Mouse (Mus musculus) cerebellum, postnatal 4 days (tissue): ENCODE measurements around the gene Olfr204.
"Not testable (repeated sequence)": the region's sequence is repeated elsewhere in the genome, so short reads cannot be mapped to it uniquely, and the experiment has no call there.

Experiments
- DNase-seq, 2 experiments: peaks; one replicate each; pipeline ENCODE4 v3.0.0; 2022; ENCODE audit warnings: low spot score in 2 of 2, mixed read lengths in 1 of 2

Gene Olfr204

GRCm38 (mm10) chr16:59318148-59318547 lies at the start of gene Olfr204:
TSS of gene Olfr204 (minus strand) at chr16:59318248.
- DNase-seq: no peak

GRCm38 (mm10) chr16:59363893-59364292 lies 45.8 kb upstream of the Olfr204 start, which contains the start of gene Olfr209:
TSS of gene Olfr209 (minus strand) at chr16:59363993.
- DNase-seq: no peak

- DNase-seq: no peak
These were observed 31.1 kb upstream of the Olfr204 start, which contains the start of gene Olfr206 for GRCm38 (mm10) chr16:59349146-59349545. TSS of gene Olfr206 (minus strand) at chr16:59349246.

GRCm38 (mm10) chr16:59331038-59331437 lies 13.0 kb upstream of the Olfr204 start, which contains the start of gene Olfr205:
TSS of gene Olfr205 (minus strand) at chr16:59331138.
- no peak for DNase-seq

- not testable (repeated sequence) for DNase-seq
These were observed 5.2 kb upstream of the Olfr204 start for GRCm38 (mm10) chr16:59323262-59323661.

- no peak for DNase-seq
These were observed 19.5 kb downstream of the Olfr204 start, which contains the start of gene Olfr203 for GRCm38 (mm10) chr16:59298581-59298980. TSS of gene Olfr203 (plus strand) at chr16:59298881.

- not testable (repeated sequence) for DNase-seq
These were observed 30.5 kb downstream of the Olfr204 start for GRCm38 (mm10) chr16:59287576-59287975.

- no peak for DNase-seq
These were observed 31.4 kb downstream of the Olfr204 start, which contains the start of gene Olfr202 for GRCm38 (mm10) chr16:59286693-59287092. TSS of gene Olfr202 (minus strand) at chr16:59286793.

DNA sequence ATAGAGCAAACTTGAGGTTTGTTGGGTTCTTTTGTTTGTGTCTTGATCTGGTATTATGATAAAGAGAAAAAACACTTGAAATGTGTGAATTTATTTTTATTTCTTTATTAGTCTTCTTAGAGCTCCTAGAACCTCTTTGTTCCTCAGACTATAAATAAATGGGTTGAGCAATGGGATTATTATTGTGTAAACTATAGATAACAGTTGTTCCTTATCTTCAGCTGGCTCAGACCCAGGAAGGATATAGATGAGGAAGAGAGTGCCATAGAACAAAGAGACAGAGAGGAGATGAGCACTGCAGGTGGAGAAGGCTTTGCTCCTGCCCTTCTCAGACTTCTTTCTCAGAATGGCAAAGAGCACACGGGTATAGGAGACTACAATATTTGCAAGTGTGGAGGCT lies 34.6 kb downstream of the Olfr204 start:
- DNase-seq: no peak

GRCm38 (mm10) chr16:59280542-59280941 lies 37.5 kb downstream of the Olfr204 start:
- no peak for DNase-seq

- not testable (repeated sequence) for DNase-seq
These were observed 45.5 kb downstream of the Olfr204 start, which contains the start of gene Olfr201 for GRCm38 (mm10) chr16:59272532-59272931. TSS of gene Olfr201 (minus strand) at chr16:59272632.

DNA sequence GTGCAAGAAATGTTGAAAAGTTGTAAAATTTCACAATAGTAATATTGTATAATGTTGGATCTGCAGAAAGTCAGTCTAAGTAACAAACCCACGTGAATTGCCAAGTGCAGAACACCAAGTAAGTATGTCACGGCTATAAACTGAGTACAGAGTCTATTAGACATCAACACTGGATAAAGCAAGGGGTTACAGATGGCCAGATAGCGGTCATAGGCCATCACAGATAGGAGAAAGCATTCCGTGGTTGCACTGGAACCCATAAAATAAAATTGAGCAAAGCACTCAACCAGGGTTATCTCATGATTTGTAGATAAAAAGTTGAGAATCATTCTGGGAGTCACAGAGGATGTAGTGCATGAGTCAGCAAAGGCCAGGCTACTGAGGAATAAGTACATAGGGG lies 49.0 kb downstream of the Olfr204 start:
- DNase-seq: not testable (repeated sequence)
